Mouse (Mus musculus) MEL (cell line): Measurements from ENCODE around the gene Nudc. TPM values are rescaled to one million over a fixed set of nuclear protein-coding genes. Genes with fewer than 3 reads are reported as not detected.

Source experiments
- DNase-seq: peaks from one replicate; pipeline ENCODE4 v3.0.0; 2011; ENCODE audit warnings: low read depth, low spot score
- H3K27ac ChIP-seq: 2 replicates; pipeline ENCODE4 v1.5.1; 2012; ENCODE audit warnings: low read depth, mild to moderate bottlenecking, control low read depth, low read length, moderate library complexity; ENCODE audit not compliant: control insufficient read depth
- H3K27me3 ChIP-seq, 2 experiments: fragments of 150-350 bp in 1 of 2; sonication (generic) in 1 of 2; 2 replicates each; pipeline ENCODE4 v1.6.1; 2012; ENCODE audit warnings: low read length in 2 of 2, mild to moderate bottlenecking in 2 of 2, improper control_type of control experiment in 1 of 2, moderate library complexity in 1 of 2; ENCODE audit not compliant: insufficient read depth in 2 of 2, control insufficient read depth in 1 of 2
- H3K36me3 ChIP-seq, 2 experiments: 2 replicates each; pipeline ENCODE4 v1.6.1; 2012 to 2014; ENCODE audit warnings: low read length in 2 of 2, improper control_type of control experiment in 1 of 2, inconsistent platforms in 1 of 2, mild to moderate bottlenecking in 1 of 2; ENCODE audit not compliant: insufficient read depth in 2 of 2, control insufficient read depth in 1 of 2
- H3K4me1 ChIP-seq, 2 experiments: fragments of 150-350 bp in 1 of 2; sonication (generic) in 1 of 2; 2 replicates each; pipeline ENCODE4 v1.6.1; 2012; ENCODE audit warnings: low read length in 2 of 2, improper control_type of control experiment in 1 of 2, mild to moderate bottlenecking in 1 of 2; ENCODE audit not compliant: insufficient read depth in 2 of 2, control insufficient read depth in 1 of 2
- H3K4me3 ChIP-seq, 2 experiments: fragments of 150-350 bp in 1 of 2; sonication (generic) in 1 of 2; 2 replicates each; pipeline ENCODE4 v1.5.1; 2012; ENCODE audit warnings: low read depth in 2 of 2, low read length in 2 of 2, mild to moderate bottlenecking in 2 of 2, moderate library complexity in 2 of 2, control low read depth in 1 of 2, improper control_type of control experiment in 1 of 2; ENCODE audit not compliant: control insufficient read depth in 1 of 2, insufficient read depth in 1 of 2
- H3K79me2 ChIP-seq: 2 replicates; pipeline ENCODE4 v1.6.1; 2012; ENCODE audit warnings: mild to moderate bottlenecking, low read length, moderate library complexity; ENCODE audit not compliant: control insufficient read depth, poor library complexity, insufficient read depth
- H3K9ac ChIP-seq: 2 replicates; pipeline ENCODE4 v1.6.1; 2012; ENCODE audit warnings: low read depth, mild to moderate bottlenecking, control low read depth, low read length, moderate library complexity; ENCODE audit not compliant: control insufficient read depth, poor library complexity, severe bottlenecking
- H3K9me3 ChIP-seq: fragments of 150-350 bp; sonication (generic); replicated peaks from 2 replicates; pipeline ENCODE4 v1.6.1; 2012; ENCODE audit warnings: mild to moderate bottlenecking, low read length, improper control_type of control experiment, moderate library complexity; ENCODE audit not compliant: insufficient read depth
- BHLHE40 ChIP-seq: IDR thresholded peaks from 2 replicates; pipeline ENCODE4 v1.6.1; 2012; ENCODE audit warnings: low read depth, mild to moderate bottlenecking, inconsistent platforms, low read length, improper control_type of control experiment, borderline replicate concordance
- CHD1 ChIP-seq: IDR thresholded peaks from 2 replicates; pipeline ENCODE4 v1.6.1; 2012; ENCODE audit warnings: low read depth, mild to moderate bottlenecking, inconsistent platforms, low read length, improper control_type of control experiment
- ELF1 ChIP-seq: IDR thresholded peaks from 2 replicates; pipeline ENCODE4 v1.6.1; 2014; ENCODE audit warnings: low read depth, mild to moderate bottlenecking, inconsistent platforms, low read length, improper control_type of control experiment, moderate library complexity
- ETS1 ChIP-seq: IDR thresholded peaks from 2 replicates; pipeline ENCODE4 v1.6.1; 2012; ENCODE audit warnings: low read depth, mild to moderate bottlenecking, inconsistent platforms, low read length, improper control_type of control experiment, moderate library complexity
- GABPA ChIP-seq: IDR thresholded peaks from 2 replicates; pipeline ENCODE4 v1.6.1; 2012; ENCODE audit warnings: low read depth, mild to moderate bottlenecking, inconsistent platforms, low read length, improper control_type of control experiment, moderate library complexity
- GATA1 ChIP-seq: IDR thresholded peaks from 2 replicates; pipeline ENCODE4 v1.6.1; 2011; ENCODE audit warnings: low read depth, low read length, improper control_type of control experiment
- HCFC1 ChIP-seq: IDR thresholded peaks from 2 replicates; pipeline ENCODE4 v1.6.1; 2012; ENCODE audit warnings: low read depth, mild to moderate bottlenecking, inconsistent platforms, low read length, improper control_type of control experiment, moderate library complexity
- KAT2A ChIP-seq: conservative IDR thresholded peaks from 2 replicates; pipeline ENCODE4 v1.6.1; 2012; ENCODE audit warnings: low read depth, low read length, improper control_type of control experiment, inconsistent platforms
- MAFK ChIP-seq: IDR thresholded peaks from 2 replicates; pipeline ENCODE4 v1.6.1; 2011; ENCODE audit warnings: low read depth, mild to moderate bottlenecking, low read length, improper control_type of control experiment, borderline replicate concordance
- MAX ChIP-seq: IDR thresholded peaks from 2 replicates; pipeline ENCODE4 v1.6.1; 2011; ENCODE audit warnings: low read length, improper control_type of control experiment
- MEF2A ChIP-seq: IDR thresholded peaks from 2 replicates; pipeline ENCODE4 v1.6.1; 2014; ENCODE audit warnings: low read depth, mild to moderate bottlenecking, inconsistent platforms, low read length, improper control_type of control experiment; ENCODE audit not compliant: poor library complexity, insufficient replicate concordance, severe bottlenecking; ENCODE audit errors: extremely low read depth
- MXI1 ChIP-seq: IDR thresholded peaks from 2 replicates; pipeline ENCODE4 v1.6.1; 2011; ENCODE audit warnings: mild to moderate bottlenecking, low read depth, low read length, improper control_type of control experiment
- MYB ChIP-seq: IDR thresholded peaks from 2 replicates; pipeline ENCODE4 v1.6.1; 2011; ENCODE audit warnings: mild to moderate bottlenecking, low read depth, low read length, improper control_type of control experiment
- MYC ChIP-seq: IDR thresholded peaks from 2 replicates; pipeline ENCODE4 v1.6.1; 2011; ENCODE audit warnings: low read depth, mild to moderate bottlenecking, low read length, improper control_type of control experiment, moderate library complexity
- NELFE ChIP-seq: IDR thresholded peaks from 2 replicates; pipeline ENCODE4 v1.6.1; 2011; ENCODE audit warnings: low read depth, low read length, improper control_type of control experiment
- NRF1 ChIP-seq: IDR thresholded peaks from 2 replicates; pipeline ENCODE4 v1.6.1; 2014; ENCODE audit warnings: low read depth, mild to moderate bottlenecking, inconsistent platforms, low read length, improper control_type of control experiment, moderate library complexity; ENCODE audit not compliant: poor library complexity, insufficient read depth, severe bottlenecking
- POLR2A ChIP-seq, 2 experiments: IDR thresholded peaks; 2 replicates each; pipeline ENCODE4 v1.6.1; 2011 to 2012; ENCODE audit warnings: low read length in 2 of 2, mild to moderate bottlenecking in 2 of 2, control low read depth in 1 of 2, improper control_type of control experiment in 1 of 2, low read depth in 1 of 2, moderate library complexity in 1 of 2; ENCODE audit not compliant: control insufficient read depth in 1 of 2, insufficient read depth in 1 of 2, poor library complexity in 1 of 2
- POLR2AphosphoS2 ChIP-seq: IDR thresholded peaks from 2 replicates; pipeline ENCODE4 v1.6.1; 2011; ENCODE audit warnings: low read length, improper control_type of control experiment
- POLR2AphosphoS5 ChIP-seq: IDR thresholded peaks from 2 replicates; pipeline ENCODE4 v1.6.1; 2012; ENCODE audit warnings: low read depth, borderline replicate concordance, mild to moderate bottlenecking, inconsistent platforms, low read length, moderate library complexity, mixed read lengths
- RCOR1 ChIP-seq: IDR thresholded peaks from 2 replicates; pipeline ENCODE4 v1.6.1; 2012; ENCODE audit warnings: low read depth, mild to moderate bottlenecking, inconsistent platforms, low read length, improper control_type of control experiment
- SIN3A ChIP-seq: IDR thresholded peaks from 2 replicates; pipeline ENCODE4 v1.6.1; 2012; ENCODE audit warnings: low read length, improper control_type of control experiment, inconsistent platforms
- SMC3 ChIP-seq: IDR thresholded peaks from 2 replicates; pipeline ENCODE4 v1.6.1; 2011; ENCODE audit warnings: low read depth, low read length, improper control_type of control experiment
- TBP ChIP-seq: IDR thresholded peaks from 2 replicates; pipeline ENCODE4 v1.8.0; 2011; ENCODE audit warnings: low read depth, low read length, improper control_type of control experiment
- TCF12 ChIP-seq: IDR thresholded peaks from 2 replicates; pipeline ENCODE4 v1.6.1; 2014; ENCODE audit warnings: low read depth, mild to moderate bottlenecking, inconsistent platforms, low read length, improper control_type of control experiment, moderate library complexity
- UBTF ChIP-seq: IDR thresholded peaks from 2 replicates; pipeline ENCODE4 v1.6.1; 2012; ENCODE audit warnings: low read depth, mild to moderate bottlenecking, inconsistent platforms, low read length, improper control_type of control experiment, moderate library complexity, borderline replicate concordance; ENCODE audit not compliant: insufficient read depth
- USF2 ChIP-seq, 2 experiments: IDR thresholded peaks; 2 replicates each; pipeline ENCODE4 v1.6.1; 2011 to 2012; ENCODE audit warnings: improper control_type of control experiment in 2 of 2, low read length in 2 of 2, borderline replicate concordance in 1 of 2, inconsistent platforms in 1 of 2, low read depth in 1 of 2, mild to moderate bottlenecking in 1 of 2; ENCODE audit not compliant: insufficient read depth in 1 of 2
- ZC3H11A ChIP-seq: IDR thresholded peaks from 2 replicates; pipeline ENCODE4 v1.6.1; 2012; ENCODE audit warnings: low read depth, mild to moderate bottlenecking, inconsistent platforms, low read length, improper control_type of control experiment
- ZKSCAN1 ChIP-seq: IDR thresholded peaks from 2 replicates; pipeline ENCODE4 v1.6.1; 2012; ENCODE audit warnings: low read depth, mild to moderate bottlenecking, inconsistent platforms, low read length, improper control_type of control experiment, moderate library complexity
- ZMIZ1 ChIP-seq: IDR thresholded peaks from 2 replicates; pipeline ENCODE4 v1.6.1; 2012; ENCODE audit warnings: low read depth, mild to moderate bottlenecking, inconsistent platforms, low read length, improper control_type of control experiment, moderate library complexity
- ZNF384 ChIP-seq: IDR thresholded peaks from 2 replicates; pipeline ENCODE4 v1.6.1; 2012; ENCODE audit warnings: low read depth, mild to moderate bottlenecking, inconsistent platforms, low read length, improper control_type of control experiment
- polyA plus RNA-seq, 2 experiments: library from polyadenylated mRNA; stranded (reverse) in 1 of 2; unstranded in 1 of 2; fragments of >175 nt in 1 of 2; fragments of >200 nt in 1 of 2; gene quantifications; 2 replicates each; pipeline versions ENCODE4 v1.2.1 to v1.2.4; 2012; ENCODE audit warnings: low replicate concordance in 2 of 2, low read depth in 1 of 2; ENCODE audit not compliant: insufficient read length in 2 of 2, insufficient read depth in 1 of 2, missing spikeins in 1 of 2
- total RNA-seq: library from RNA; depleted of rRNA; stranded (reverse); fragments of 300-350 nt; gene quantifications from 2 replicates; pipeline ENCODE4 v1.2.3, GENCODE M21; 2012

Gene Nudc
- total and polyA plus RNA-seq, 3 experiments, result 516 to 732 TPM; not detected in 1

GRCm38 (mm10) chr4:133592570-133592969 is 46.8 kb upstream of the Nudc start (continued):
- no peak for TF ChIP-seq USF2 (IDR thresholded peaks at IDR 0.05; ENCODE audit: borderline replicate concordance in 1 of 2, insufficient read depth in 1 of 2, low read depth in 1 of 2, low read length in 2 of 2)
- TF ChIP-seq BHLHE40, result no peak
- TF ChIP-seq SIN3A, result 0 out of 2 replicates have a peak, but pooled peaks have one; percentile 19
- TF ChIP-seq POLR2AphosphoS2, result no peak
- no peak for TF ChIP-seq TCF12
- TF ChIP-seq MYB, result no peak

- H3K9me3 ChIP-seq, result no peaks in the 10 kb centered on the region
- peaks cover 0 to 6% of the 10 kb centered on the region in 2 experiments; a peak in 2 of 4 replicates for H3K4me1 ChIP-seq
- H3K27ac ChIP-seq, result peak within 1 kb of the TSS; percentile 81
- H3K79me2 ChIP-seq, result peaks cover 7% of the 10 kb centered on the region; the same call in 1 of the 2 replicates
- H3K27me3 ChIP-seq, result no peaks in the 10 kb centered on the region
- H3K9ac ChIP-seq, result peak within 1 kb of the TSS; percentile 85
- peaks cover 0 to 3% of the 10 kb centered on the region in 2 experiments; a peak in 2 of 4 replicates for H3K36me3 ChIP-seq
- H3K4me3 ChIP-seq, result peak within 1 kb of the TSS; percentile 86 to 95
- peak; percentile 96 for DNase-seq
- TF ChIP-seq UBTF (no peak), POLR2AphosphoS2 (peak; percentile 80), NRF1 (peak; percentile 65), TCF12 (peak; percentile 28; the same call in 1 of the 2 replicates), KAT2A (peak; percentile 58; the same call in 1 of the 2 replicates), HCFC1 (peak; percentile 89), MYC (peak; percentile 54; the same call in 1 of the 2 replicates), MYB (0 out of 2 replicates have a peak, but pooled peaks have one; percentile 38), MEF2A (no peak), ETS1 (no peak), GABPA (no peak), MAX (peak; percentile 43), NELFE (peak; percentile 73), POLR2A (IDR thresholded peaks at IDR 0.05; ENCODE audit: control insufficient read depth in 1 of 2, insufficient read depth in 1 of 2, low read depth in 1 of 2, low read length in 2 of 2, poor library complexity in 1 of 2) (peak; percentile 65 to 89; a peak in 3 of 4 replicates), MAFK (no peak), SMC3 (no peak), POLR2AphosphoS5 (no peak), ZC3H11A (no peak), GATA1 (no peak), RCOR1 (no peak), CHD1 (no peak), ELF1 (peak; percentile 95), TBP (peak; percentile 76), USF2 (IDR thresholded peaks at IDR 0.05; ENCODE audit: borderline replicate concordance in 1 of 2, insufficient read depth in 1 of 2, low read depth in 1 of 2, low read length in 2 of 2) (no peak), BHLHE40 (no peak), ZKSCAN1 (no peak), ZNF384 (no peak), MXI1 (peak; percentile 69), ZMIZ1 (peak; percentile 75; the same call in 1 of the 2 replicates)
These were observed 38.5 kb upstream of the Nudc start, which contains the start of gene Gpn2 for GRCm38 (mm10) chr4:133584059-133584951. Gpn2 (plus strand) TSS chr4:133584362.
